ENCODE assay signal across 15 mouse cellular contexts in genomic region chr6:137582207-137582889, GRCm38 (mm10).
DNase-seq lines count a peak whose midpoint lies in the region; ATAC-seq and TF ChIP-seq lines count a peak whose summit lies in the region.
"Had no signal": no experiment of that assay in that cellular context is flagged by ENCODE, and none has a peak within 500 bp of the region (broad histone marks: within the 10 kb centered on the region; RNA-seq: fewer than 3 reads in every experiment).

No protein-coding gene starts in this region.

- no peak overlapping the region for H3K9ac ChIP-seq in kidney, postnatal 0 days (ENCODE audit: low read depth, low read length)
- H3K9ac ChIP-seq in forebrain, embryonic 13.5 days = no peak overlapping the region
- H3K9ac ChIP-seq in midbrain, embryonic 13.5 days (replicated peaks) = no peak overlapping the region
- H3K9ac ChIP-seq: heart, embryonic 12.5 days; liver, embryonic 13.5 days had no signal

- H3K4me2 ChIP-seq in kidney, postnatal 0 days (ENCODE audit: low read length) = no peak overlapping the region
- no peak overlapping the region for H3K4me2 ChIP-seq in forebrain, embryonic 13.5 days
- H3K4me2 ChIP-seq in midbrain, embryonic 13.5 days (replicated peaks) = no peak overlapping the region
- H3K4me2 ChIP-seq: heart, embryonic 12.5 days; liver, embryonic 13.5 days had no signal

- TF ChIP-seq CTCF in kidney, postnatal 0 days (IDR thresholded peaks at IDR 0.05; ENCODE audit: low read depth) = no peak

- no peaks in the 10 kb centered on the region for H3K9me3 ChIP-seq in kidney, postnatal 0 days (replicated peaks; ENCODE audit: low read length)
- H3K9me3 ChIP-seq in forebrain, embryonic 13.5 days (replicated peaks) = no peaks in the 10 kb centered on the region
- H3K9me3 ChIP-seq in midbrain, embryonic 13.5 days = no peaks in the 10 kb centered on the region
- H3K9me3 ChIP-seq: embryonic facial prominence, embryonic 10.5 days; heart, embryonic 12.5 days; liver, embryonic 13.5 days had no signal

- no peaks in the 10 kb centered on the region for H3K27me3 ChIP-seq in kidney, postnatal 0 days (ENCODE audit: insufficient read depth, low read length)
- H3K27me3 ChIP-seq in forebrain, embryonic 13.5 days = no peaks in the 10 kb centered on the region
- no peaks in the 10 kb centered on the region for H3K27me3 ChIP-seq in midbrain, embryonic 13.5 days
- H3K27me3 ChIP-seq: heart, embryonic 12.5 days; liver, embryonic 13.5 days had no signal

- 54% methylated on average over 19 of the region's 19 CpGs for WGBS in kidney, postnatal 0 days
- 92% methylated on average over 19 of the region's 19 CpGs for WGBS in forebrain, embryonic 13.5 days
- 89% methylated on average over 19 of the region's 19 CpGs for WGBS in midbrain, embryonic 13.5 days

- no peak overlapping the region for H3K27ac ChIP-seq in kidney, postnatal 0 days
- no peak overlapping the region for H3K27ac ChIP-seq in forebrain, embryonic 13.5 days
- no peak overlapping the region for H3K27ac ChIP-seq in midbrain, embryonic 13.5 days
- H3K27ac ChIP-seq: embryonic facial prominence, embryonic 10.5 days; liver, embryonic 13.5 days had no signal

- H3K4me3 ChIP-seq in kidney, postnatal 0 days (replicated peaks; ENCODE audit: low read depth, low read length) = no peak overlapping the region
- no peak overlapping the region for H3K4me3 ChIP-seq in forebrain, embryonic 13.5 days
- H3K4me3 ChIP-seq in midbrain, embryonic 13.5 days (replicated peaks) = no peak overlapping the region
- H3K4me3 ChIP-seq: embryonic facial prominence, embryonic 10.5 days; heart, embryonic 12.5 days; liver, embryonic 13.5 days had no signal

- no peak for DNase-seq in kidney, postnatal 0 days (ENCODE audit: low spot score)
- no peak for DNase-seq in kidney, postnatal 14 days
- peak; percentile 35 for DNase-seq in CD4-positive helper T cell, adult 2 months (ENCODE audit: low read depth, low spot score)
- DNase-seq in R1 (ENCODE audit: low read depth, low spot score) = peak; percentile 11
- DNase-seq in lung, postnatal 36 days = peak; percentile 66
- DNase-seq in c-Kit-positive CD71-positive TER-119-positive erythroid progenitor cells, embryonic 14.5 days (ENCODE audit: low spot score) = no peak
- DNase-seq: cerebellum, adult 2 months; kidney, adult 8-10 months; left cerebral cortex, postnatal 4 days; liver, embryonic 13.5 days had no signal

- no peaks in the 10 kb centered on the region for H3K36me3 ChIP-seq in kidney, postnatal 0 days (ENCODE audit: insufficient read depth, low read length)
- H3K36me3 ChIP-seq in forebrain, embryonic 13.5 days (ENCODE audit: poor library complexity, severe bottlenecking) = no peaks in the 10 kb centered on the region
- no peaks in the 10 kb centered on the region for H3K36me3 ChIP-seq in midbrain, embryonic 13.5 days
- H3K36me3 ChIP-seq: embryonic facial prominence, embryonic 10.5 days; heart, embryonic 12.5 days; liver, embryonic 13.5 days had no signal

- 0 out of 2 replicates have a peak, but pooled peaks have one; percentile 21 for ATAC-seq in kidney, postnatal 0 days (replicated peaks; ENCODE audit: low FRiP score, low read depth)
- ATAC-seq in forebrain, embryonic 13.5 days = no peak
- ATAC-seq in midbrain, embryonic 13.5 days = no peak
- ATAC-seq: activated CD4-positive, CD25-positive, alpha-beta regulatory T cell, adult 4 months had no signal

- no peaks in the 10 kb centered on the region for H3K4me1 ChIP-seq in kidney, postnatal 0 days (replicated peaks; ENCODE audit: insufficient read depth, low read length)
- no peaks in the 10 kb centered on the region for H3K4me1 ChIP-seq in forebrain, embryonic 13.5 days
- no peaks in the 10 kb centered on the region for H3K4me1 ChIP-seq in midbrain, embryonic 13.5 days (replicated peaks)
- H3K4me1 ChIP-seq: embryonic facial prominence, embryonic 10.5 days; liver, embryonic 13.5 days had no signal

Comparison
In these comparisons a context has a peak if more than half of its experiments do, and no peak if none do; other contexts are left out.
1. DNase-seq: peak in CD4-positive helper T cell, adult 2 months (single experiment), R1 (single experiment) and lung, postnatal 36 days (single experiment); none in kidney, postnatal 0 days (single experiment), kidney, postnatal 14 days (single experiment) and c-Kit-positive CD71-positive TER-119-positive erythroid progenitor cells, embryonic 14.5 days (single experiment).